9 mouse cellular contexts compared by ENCODE assay signal in genomic region chr11:104233101-104233500, GRCm38 (mm10). TPM values are rescaled to one million over a fixed set of nuclear protein-coding genes. Genes with fewer than 3 reads are reported as not detected.
DNase-seq lines count a peak whose midpoint lies in the region; ATAC-seq lines count a peak whose summit lies in the region.
"Had no signal": no experiment of that assay in that cellular context is flagged by ENCODE, and none has a peak within 500 bp of the region (broad histone marks: within the 10 kb centered on the region; RNA-seq: fewer than 3 reads in every experiment).

No protein-coding gene starts in this region.

- H3K36me3 ChIP-seq in heart, embryonic 15.5 days: no peaks in the 10 kb centered on the region
- no peaks in the 10 kb centered on the region for H3K36me3 ChIP-seq in hindbrain, embryonic 10.5 days
- no peaks in the 10 kb centered on the region for H3K36me3 ChIP-seq in midbrain, embryonic 16.5 days (ENCODE audit: control insufficient read depth, insufficient read depth, low read length)

- H3K4me3 ChIP-seq in heart, embryonic 15.5 days: no peak overlapping the region
- H3K4me3 ChIP-seq in hindbrain, embryonic 10.5 days: peak overlapping the region; percentile 73
- H3K4me3 ChIP-seq in midbrain, embryonic 16.5 days (ENCODE audit: low read depth, low read length): peak overlapping the region; percentile 90

- H3K4me1 ChIP-seq in heart, embryonic 15.5 days (replicated peaks): peaks cover 30% of the 10 kb centered on the region
- H3K4me1 ChIP-seq in hindbrain, embryonic 10.5 days (replicated peaks): peaks cover 60% of the 10 kb centered on the region
- H3K4me1 ChIP-seq in midbrain, embryonic 16.5 days (ENCODE audit: control insufficient read depth, insufficient read depth, low read length): peaks cover 42% of the 10 kb centered on the region

- WGBS in heart, embryonic 15.5 days: 0% methylated on average over 9 of the region's 10 CpGs
- 0% methylated on average over 10 of the region's 10 CpGs for WGBS in hindbrain, embryonic 10.5 days
- WGBS in midbrain, embryonic 16.5 days: 0% methylated on average over 10 of the region's 10 CpGs

- H3K27me3 ChIP-seq in heart, embryonic 15.5 days: peaks cover 66% of the 10 kb centered on the region
- peaks cover 86% of the 10 kb centered on the region for H3K27me3 ChIP-seq in hindbrain, embryonic 10.5 days (ENCODE audit: insufficient read depth, poor library complexity, severe bottlenecking)
- no peaks in the 10 kb centered on the region for H3K27me3 ChIP-seq in midbrain, embryonic 16.5 days (ENCODE audit: control insufficient read depth, insufficient read depth, low read depth, low read length)

- H3K9me3 ChIP-seq in heart, embryonic 15.5 days (replicated peaks): no peaks in the 10 kb centered on the region
- no peaks in the 10 kb centered on the region for H3K9me3 ChIP-seq in hindbrain, embryonic 10.5 days
- H3K9me3 ChIP-seq in midbrain, embryonic 16.5 days (replicated peaks; ENCODE audit: control insufficient read depth, low read length, poor library complexity, severe bottlenecking): no peaks in the 10 kb centered on the region

- no peak overlapping the region for H3K9ac ChIP-seq in heart, embryonic 15.5 days
- H3K9ac ChIP-seq in midbrain, embryonic 16.5 days (ENCODE audit: low read depth, low read length): peak overlapping the region; percentile 99

- DNase-seq in heart, adult 18-20 months: no peak
- DNase-seq in ZHBTc4 (ENCODE audit: low read depth, low spot score): peak; percentile 56
- DNase-seq in hindbrain, embryonic 10.5 days (ENCODE audit: low spot score): peak; percentile 10
- no peak for DNase-seq in urinary bladder, postnatal 10 days (ENCODE audit: low spot score)
- no peak for DNase-seq in thymus, postnatal 36 days

- ATAC-seq in heart, embryonic 15.5 days (replicated peaks; ENCODE audit: insufficient number of reproducible peaks, insufficient read depth, low FRiP score, low read depth): no peak
- no peak for ATAC-seq in midbrain, embryonic 16.5 days
- ATAC-seq in granulocyte monocyte progenitor cell, adult 5-6 weeks (replicated peaks; ENCODE audit: poor library complexity, severe bottlenecking): no peak

- H3K27ac ChIP-seq in heart, embryonic 15.5 days: no peak overlapping the region
- peak overlapping the region; percentile 91 for H3K27ac ChIP-seq in hindbrain, embryonic 10.5 days
- peak overlapping the region; percentile 100 for H3K27ac ChIP-seq in midbrain, embryonic 16.5 days (ENCODE audit: low read length)

- H3K4me2 ChIP-seq in heart, embryonic 15.5 days: peak overlapping the region; percentile 100; the same call in 1 of the 2 replicates
- H3K4me2 ChIP-seq in midbrain, embryonic 16.5 days (ENCODE audit: low read length): peak overlapping the region; percentile 79

RNA-seq across cellular contexts. Expression of gene Mapt, which starts 1.9 kb away (rescaled TPM):
- 1.2 and 5.7 TPM in 2 replicates for polyA plus RNA-seq in heart, embryonic 15.5 days (2015; fragmentation: Nextera tagmentation; extraction: Ambion mirVana)
- 10 to 100 TPM; 75.4 to 90.8 TPM for total RNA-seq in heart, adult 18-20 months (2021)
- polyA plus RNA-seq in hindbrain, embryonic 10.5 days (2016; fragmentation: Nextera tagmentation; extraction: Ambion mirVana): 23.3 and 67.7 TPM in 2 replicates
- 1,213 and 1,264 TPM in 2 replicates for polyA plus RNA-seq in midbrain, embryonic 16.5 days (2015; fragmentation: Nextera tagmentation; extraction: Ambion mirVana)
- total RNA-seq in granulocyte monocyte progenitor cell, adult 5-6 weeks (2014; fragmentation: Nextera tagmentation): not detected in 2 replicates
- total RNA-seq in granulocyte monocyte progenitor cell, adult 5-6 weeks (2017): not detected in 2 replicates

RNA-seq across cellular contexts. Expression of gene Sppl2c, which starts 47.0 kb away (rescaled TPM):
- not detected in 2 replicates for polyA plus RNA-seq in heart, embryonic 15.5 days (2015; fragmentation: Nextera tagmentation; extraction: Ambion mirVana)
- not detected for total RNA-seq in heart, adult 18-20 months (2021)
- polyA plus RNA-seq in hindbrain, embryonic 10.5 days (2016; fragmentation: Nextera tagmentation; extraction: Ambion mirVana): not detected in 2 replicates
- not detected in 2 replicates for polyA plus RNA-seq in midbrain, embryonic 16.5 days (2015; fragmentation: Nextera tagmentation; extraction: Ambion mirVana)
- total RNA-seq in granulocyte monocyte progenitor cell, adult 5-6 weeks (2014; fragmentation: Nextera tagmentation): not detected in 2 replicates
- not detected in 2 replicates for total RNA-seq in granulocyte monocyte progenitor cell, adult 5-6 weeks (2017)
- total RNA-seq: CH12.LX had no signal

Comparison
In these comparisons a context has a peak if more than half of its experiments do, and no peak if none do; other contexts are left out.
1. DNase-seq: peak in ZHBTc4 (single experiment) and hindbrain, embryonic 10.5 days (single experiment); none in heart, adult 18-20 months (0 of 2), urinary bladder, postnatal 10 days (single experiment) and thymus, postnatal 36 days (0 of 2).